Mouse (Mus musculus): ENCODE measurements around the gene Lilra5. TPM values are rescaled to one million over a fixed set of nuclear protein-coding genes. Genes with fewer than 3 reads are reported as not detected.
"Not testable (repeated sequence)": the region's sequence is repeated elsewhere in the genome, so short reads cannot be mapped to it uniquely, and the experiment has no call there.

Gene Lilra5
- not detected for total RNA-seq (2021)
- long read RNA-seq, experiment 1, result 0 reads
- long read RNA-seq, experiment 2, result 0 reads

DNA sequence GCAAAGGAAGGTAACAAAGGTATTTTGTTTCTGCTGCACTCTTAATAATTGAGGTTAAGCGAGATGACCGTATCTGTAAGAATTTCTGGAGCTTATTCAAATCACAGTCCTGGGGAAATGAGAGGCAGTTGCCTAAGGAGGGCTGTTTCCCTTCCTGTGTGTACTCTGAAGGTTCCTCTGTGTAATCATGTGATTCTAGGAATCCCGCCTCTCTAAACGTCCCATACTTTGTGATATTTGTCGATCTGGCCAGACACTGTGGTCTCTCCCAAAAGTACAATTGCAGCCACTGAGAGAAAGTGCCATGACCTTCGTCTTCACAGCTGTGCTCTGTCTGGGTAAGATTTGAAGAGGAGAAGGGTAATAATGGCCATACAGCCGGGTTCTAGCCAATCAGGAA lies at the start of gene Lilra5:
Gene Lilra5, plus strand, starts transcription at position 301 of the 400 bp plus-strand sequence.
- DNase-seq (ENCODE audit: low spot score in 2 of 2), result no peak

DNA sequence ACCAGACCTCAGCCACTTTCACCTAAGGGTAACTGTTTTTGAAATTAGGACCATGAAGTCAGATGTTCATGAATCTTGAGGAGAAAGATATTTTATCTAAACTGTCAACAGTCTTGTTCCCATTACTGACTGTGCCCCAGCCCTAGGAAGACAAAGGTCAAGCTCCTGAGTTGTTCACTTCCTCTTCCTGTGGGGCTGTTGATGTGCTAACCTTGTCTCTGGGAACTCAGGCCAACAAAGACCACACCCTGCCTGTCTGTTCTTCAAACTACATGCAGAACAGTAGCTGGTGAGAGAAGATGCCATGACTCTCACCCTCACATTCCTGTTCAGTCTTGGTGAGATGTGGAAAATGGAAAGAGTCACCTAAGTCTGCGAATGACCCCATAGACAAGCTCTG lies 30.4 kb upstream of the Lilra5 start:
- DNase-seq (ENCODE audit: low spot score in 2 of 2), result no peak

DNA sequence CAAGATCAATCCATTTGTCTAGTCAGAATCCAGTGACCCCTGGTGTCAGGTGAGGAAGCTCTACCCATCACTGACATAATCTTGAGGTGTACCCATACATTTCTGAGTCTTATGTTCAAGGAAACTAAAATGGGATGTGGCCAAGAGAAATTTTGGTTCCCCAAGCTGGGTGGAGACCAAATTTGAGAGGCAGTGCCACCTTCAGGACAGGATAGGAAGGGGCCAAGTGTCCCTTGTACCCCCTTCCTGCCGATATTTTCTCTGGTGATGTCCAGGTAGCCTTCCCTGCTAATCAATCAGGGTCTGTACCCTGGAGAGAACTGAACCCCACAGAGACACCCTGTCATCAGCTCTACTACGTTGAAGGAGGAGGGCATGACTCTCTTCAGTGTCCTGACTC lies 28.9 kb upstream of the Lilra5 start:
- no peak for DNase-seq (ENCODE audit: low spot score in 2 of 2)

DNA sequence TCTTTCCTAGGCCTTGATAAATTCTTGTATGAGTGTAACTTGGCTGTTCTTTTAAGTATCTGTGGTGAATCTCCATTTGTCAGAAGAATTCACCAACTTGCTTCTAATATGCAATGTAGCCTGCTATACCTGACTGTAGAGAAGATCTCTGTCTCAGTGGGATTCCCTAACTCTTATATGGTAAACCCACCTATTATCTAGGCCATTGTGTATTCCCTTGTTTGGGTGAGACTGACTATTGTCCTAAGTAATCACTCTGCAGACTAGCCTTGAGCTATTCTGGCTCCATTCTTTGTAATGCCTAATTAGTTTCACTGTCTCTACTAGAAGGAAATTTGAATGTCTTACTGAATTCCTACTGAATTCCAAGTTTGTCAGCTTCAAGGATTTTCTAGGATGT lies 24.1 kb upstream of the Lilra5 start:
- DNase-seq (ENCODE audit: low spot score in 2 of 2), result not testable (repeated sequence)

DNA sequence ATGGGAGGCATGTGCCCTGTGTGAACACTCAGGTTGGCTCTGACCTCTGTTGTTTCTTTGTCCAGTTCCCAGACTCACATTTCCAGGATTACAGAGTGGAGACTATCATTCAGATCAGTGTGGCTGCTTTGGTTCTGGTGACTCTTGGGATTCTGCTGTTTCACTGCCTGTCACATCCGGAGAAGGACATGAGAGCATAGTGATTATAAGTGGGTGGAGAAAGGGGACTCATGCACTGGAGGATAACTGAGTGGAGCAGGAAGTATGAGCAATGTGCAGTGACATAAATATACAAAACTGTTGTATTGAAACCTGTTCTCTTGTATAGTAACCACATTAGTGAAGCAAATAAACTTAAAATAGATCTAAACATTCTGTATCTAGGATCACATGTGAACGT lies 22.2 kb upstream of the Lilra5 start:
- no peak for DNase-seq (ENCODE audit: low spot score in 2 of 2)

DNA sequence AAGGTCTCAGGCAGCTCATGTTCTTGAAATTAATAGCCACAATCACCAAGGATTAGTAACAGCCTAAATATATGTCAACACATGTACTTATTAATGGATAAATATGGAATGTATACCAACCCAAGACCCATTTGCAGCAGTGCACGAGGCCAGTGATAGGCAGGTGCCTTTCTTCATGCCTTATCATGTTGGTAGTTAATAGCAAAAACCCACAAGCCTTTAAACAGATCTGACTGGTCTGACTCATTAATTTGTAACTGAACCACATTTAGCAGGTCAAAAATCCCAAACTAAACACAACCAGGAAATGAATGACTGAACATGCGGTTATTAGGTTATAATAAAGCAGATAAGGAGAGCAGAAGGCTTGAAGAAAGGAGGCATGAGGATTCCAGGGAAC lies 21.7 kb upstream of the Lilra5 start:
- DNase-seq (ENCODE audit: low spot score in 2 of 2), result no peak

DNA sequence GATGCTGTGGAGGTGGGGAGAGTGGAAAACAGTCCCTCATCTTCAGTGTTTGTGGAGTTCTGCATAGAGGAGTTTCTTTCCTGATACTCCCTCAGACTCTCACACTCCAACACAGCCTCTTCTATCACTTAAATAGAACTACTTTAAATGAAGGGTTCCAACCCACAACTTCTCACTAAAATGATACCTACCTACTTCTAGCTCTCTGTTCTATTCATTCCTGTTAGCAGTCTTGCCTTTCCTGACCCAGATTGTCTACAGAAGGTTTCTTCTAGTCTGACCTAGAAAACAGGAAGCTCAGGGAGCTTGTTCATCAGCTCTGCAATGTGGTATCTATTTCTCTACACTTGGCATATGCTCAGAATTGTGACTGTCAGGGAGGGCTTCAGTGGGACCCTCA lies 2.0 kb upstream of the Lilra5 start:
- no peak for DNase-seq (ENCODE audit: low spot score in 2 of 2)

DNA sequence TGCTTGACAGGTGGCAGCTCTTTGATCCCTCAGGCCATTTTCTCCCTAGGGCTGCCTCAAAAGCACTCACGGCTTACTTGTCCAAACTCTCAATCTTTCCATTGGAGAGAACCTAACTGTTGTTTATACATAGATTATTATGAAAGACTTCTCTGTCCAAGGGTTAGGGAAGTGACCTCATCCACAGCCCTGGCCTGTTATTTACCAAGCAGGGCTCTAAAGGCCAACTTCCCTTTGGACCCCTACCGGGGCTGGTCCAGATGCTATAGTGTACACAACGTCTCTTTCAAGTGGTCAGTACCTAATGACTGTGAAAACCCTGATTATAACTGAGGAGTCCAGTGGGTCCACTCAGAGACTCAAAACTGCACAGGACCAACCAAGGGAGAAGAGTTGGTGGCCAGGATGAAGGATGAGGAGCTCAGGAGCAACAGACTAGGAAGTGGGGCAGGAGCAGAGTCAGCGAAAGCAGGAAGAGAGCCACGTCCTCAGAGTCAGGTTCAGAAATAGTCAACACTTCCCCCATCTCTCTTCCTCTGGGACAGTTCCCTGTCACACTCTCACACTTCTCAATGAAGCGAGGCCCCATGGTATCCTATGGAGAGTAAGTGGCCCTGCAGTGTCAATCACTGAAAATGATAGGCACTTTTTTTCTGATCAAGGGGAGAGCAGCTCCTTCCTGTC lies 1.6 kb downstream of the Lilra5 start:
- DNase-seq (ENCODE audit: low spot score in 2 of 2), result peak; percentile 2 to 4

DNA sequence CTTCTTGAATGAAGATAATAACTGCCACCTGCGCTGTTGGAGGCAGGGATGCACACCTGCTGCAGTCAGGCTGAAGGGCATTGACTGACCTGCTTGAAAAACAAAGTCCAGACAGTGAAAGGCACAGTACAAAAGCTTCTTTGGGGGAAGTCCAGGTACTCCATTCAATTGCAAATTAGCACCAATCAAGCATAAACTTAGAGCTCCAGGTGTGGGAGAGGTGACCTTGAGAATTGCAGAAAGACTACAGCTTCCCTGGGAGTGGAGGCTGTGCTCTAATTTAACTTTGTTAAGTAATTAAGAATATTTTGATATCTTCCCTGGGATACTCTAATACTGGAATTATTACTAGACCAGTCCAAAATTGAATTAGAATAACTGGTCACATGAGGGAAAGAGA lies 13.7 kb downstream of the Lilra5 start:
- not testable (repeated sequence) for DNase-seq (ENCODE audit: low spot score in 2 of 2)

DNA sequence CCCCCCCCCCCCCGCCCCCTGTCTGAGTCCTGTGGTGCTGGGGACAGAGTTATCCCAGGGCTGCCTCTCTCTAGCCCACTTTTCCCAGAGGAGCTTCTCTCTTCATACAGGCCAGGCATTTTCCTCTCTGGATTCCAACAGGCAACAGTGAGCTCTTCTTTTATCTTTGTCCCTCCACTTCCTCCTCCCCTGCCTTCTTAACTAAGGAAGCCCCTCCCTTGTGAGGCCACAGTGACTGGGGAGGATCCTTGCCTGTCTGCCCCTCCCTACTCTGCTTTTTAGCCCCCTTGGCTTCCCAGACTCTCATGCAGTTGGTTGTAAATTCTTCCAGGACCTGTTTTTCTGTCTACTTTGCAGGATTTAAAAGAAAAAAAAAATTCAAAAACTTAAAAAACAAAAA lies 18.5 kb downstream of the Lilra5 start:
- not testable (repeated sequence) for DNase-seq (ENCODE audit: low spot score in 2 of 2)

DNA sequence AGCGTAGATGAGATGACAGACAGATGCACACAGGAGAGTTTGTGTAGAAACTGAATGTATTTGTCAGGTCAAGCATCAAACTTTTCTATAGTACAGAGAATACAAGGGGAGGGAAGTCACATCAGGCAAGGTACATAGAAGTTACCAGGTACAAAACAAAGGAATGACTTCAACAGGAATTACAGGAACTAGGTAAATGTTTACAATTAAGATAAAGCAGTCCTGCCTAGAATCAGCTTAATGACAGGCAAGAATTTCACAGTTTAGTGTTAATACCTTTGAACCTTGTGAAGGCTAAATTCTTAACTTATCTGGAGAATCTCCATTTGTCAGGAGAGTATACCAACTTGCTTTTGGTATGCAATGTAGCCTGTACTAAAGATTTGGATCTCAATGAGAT lies 23.0 kb downstream of the Lilra5 start:
- DNase-seq (ENCODE audit: low spot score in 2 of 2), result not testable (repeated sequence)

DNA sequence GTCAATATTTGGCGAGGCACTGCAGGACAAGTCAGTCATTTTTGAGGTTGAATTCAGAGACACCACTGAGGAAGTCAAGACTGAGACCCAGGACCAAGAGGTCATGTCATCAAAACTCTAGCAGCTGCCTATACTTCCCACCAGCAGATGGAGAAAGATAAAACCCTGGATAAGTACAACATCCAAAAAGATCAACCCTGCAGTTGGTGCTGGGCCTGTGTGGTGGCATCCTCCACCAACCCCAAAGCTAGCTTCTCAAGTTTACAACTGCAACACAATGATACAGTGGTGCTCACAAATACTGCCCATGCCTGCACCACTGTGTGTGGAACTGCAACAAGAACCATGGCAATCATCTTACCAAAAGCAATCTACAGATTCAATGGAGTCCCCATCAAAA lies 34.6 kb downstream of the Lilra5 start:
- DNase-seq (ENCODE audit: low spot score in 2 of 2), result not testable (repeated sequence)

DNA sequence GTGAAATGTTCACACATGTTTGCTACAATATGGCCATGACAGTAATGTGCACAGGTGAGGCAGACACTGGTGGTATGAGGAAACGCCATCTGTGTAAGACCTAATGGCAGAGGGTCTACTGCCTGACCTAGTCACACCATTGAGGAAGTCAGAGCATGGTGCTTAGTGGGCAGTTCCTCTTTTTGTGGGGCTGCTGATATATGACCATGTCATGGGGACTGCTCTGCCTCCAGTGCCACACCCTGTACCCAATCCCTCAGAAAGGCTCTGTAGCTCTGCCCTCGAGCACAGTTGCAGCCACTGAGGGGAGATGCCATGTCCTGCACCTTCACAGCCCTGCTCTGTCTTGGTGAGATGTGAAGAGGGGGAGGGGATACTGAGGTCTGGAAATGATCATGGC lies 36.3 kb downstream of the Lilra5 start:
- not testable (repeated sequence) for DNase-seq (ENCODE audit: low spot score in 2 of 2)

DNA sequence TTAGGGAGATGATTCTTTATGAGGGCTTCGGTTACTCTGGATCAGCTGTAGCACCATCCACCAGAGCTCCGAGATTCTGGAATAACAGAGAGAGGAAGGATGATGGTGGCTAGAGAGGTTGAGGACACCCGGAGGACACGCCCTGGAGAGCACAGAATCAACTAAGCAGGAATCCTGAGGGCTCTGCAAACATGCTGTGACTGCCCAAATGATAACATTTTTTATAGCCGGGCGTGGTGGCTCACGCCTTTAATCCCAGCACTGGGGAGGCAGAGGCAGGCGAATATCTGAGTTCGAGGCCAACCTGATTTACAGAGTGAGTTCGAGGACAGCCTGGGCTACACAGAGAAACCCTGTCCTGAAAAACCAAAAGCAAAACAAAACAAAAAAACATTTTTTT lies 37.9 kb downstream of the Lilra5 start:
- DNase-seq (ENCODE audit: low spot score in 2 of 2), result not testable (repeated sequence)

DNA sequence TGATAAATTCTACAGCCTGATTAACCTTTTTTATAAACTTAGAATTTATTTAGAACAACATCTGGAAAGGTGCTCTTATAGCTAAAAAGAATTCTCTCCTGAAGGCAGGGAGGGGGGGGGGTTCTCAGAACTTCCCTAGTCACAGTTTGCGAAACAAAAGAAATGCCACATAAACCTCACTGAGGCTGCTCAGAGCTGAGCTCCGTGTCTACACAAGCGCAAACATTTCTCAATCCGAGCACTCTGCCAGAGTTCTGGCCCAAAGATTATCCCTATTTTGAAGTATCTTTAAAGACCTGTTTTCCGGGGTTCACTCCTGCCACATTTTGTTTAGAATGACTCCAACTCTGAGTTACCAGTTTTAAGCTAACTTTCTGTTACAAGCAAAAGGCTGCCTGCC lies 55.1 kb downstream of the Lilra5 start:
- DNase-seq (ENCODE audit: low spot score in 2 of 2), result no peak

Other genes starting within 250 kb of the Lilra5 start
- 1 to 10 TPM; 4.0 to 6.8 TPM for gene Lair1, start 174.6 kb upstream of the Lilra5 start, total RNA-seq (2021)
- gene Ttyh1, start 118.3 kb upstream of the Lilra5 start, total RNA-seq (2021), result 100 to 1,000 TPM; 671 to 757 TPM
- gene Leng8, start 100.7 kb upstream of the Lilra5 start, total RNA-seq (2021), result 100 to 1,000 TPM; 157 to 196 TPM
- gene Leng9, start 87.4 kb upstream of the Lilra5 start, total RNA-seq (2021), result 1 to 10 TPM; 5.2 to 6.2 TPM
- gene Cdc42ep5, start 72.9 kb upstream of the Lilra5 start, total RNA-seq (2021), result 1 to 10 TPM; 1.1 to 1.4 TPM
- gene Ncr1, start 100.0 kb downstream of the Lilra5 start, total RNA-seq (2021), result not detected
- gene Gp6, start 160.0 kb downstream of the Lilra5 start, total RNA-seq (2021), result not detected
- gene Rdh13, start 207.9 kb downstream of the Lilra5 start, total RNA-seq (2021), result 10 to 100 TPM; 25.5 to 30.2 TPM
- gene Eps8l1, start 222.9 kb downstream of the Lilra5 start, total RNA-seq (2021), result 1 to 10 TPM; 2.8 to 4.7 TPM